Mouse (Mus musculus): ENCODE data around the gene Ppcs. TPM values are rescaled to one million over a fixed set of nuclear protein-coding genes. Genes with fewer than 3 reads are reported as not detected.

Gene Ppcs
- polyA plus RNA-seq (2017; shearing (Covaris generic)) = 10 to 100 TPM; 61.9 to 64.7 TPM

GRCm38 (mm10) chr4:119422294-119422964, at the start of gene Ppcs, which contains the start of gene Zmynd12:
TSS of gene Ppcs (minus strand) at chr4:119422420.
TSS of gene Zmynd12 (plus strand) at chr4:119422814.

DNA sequence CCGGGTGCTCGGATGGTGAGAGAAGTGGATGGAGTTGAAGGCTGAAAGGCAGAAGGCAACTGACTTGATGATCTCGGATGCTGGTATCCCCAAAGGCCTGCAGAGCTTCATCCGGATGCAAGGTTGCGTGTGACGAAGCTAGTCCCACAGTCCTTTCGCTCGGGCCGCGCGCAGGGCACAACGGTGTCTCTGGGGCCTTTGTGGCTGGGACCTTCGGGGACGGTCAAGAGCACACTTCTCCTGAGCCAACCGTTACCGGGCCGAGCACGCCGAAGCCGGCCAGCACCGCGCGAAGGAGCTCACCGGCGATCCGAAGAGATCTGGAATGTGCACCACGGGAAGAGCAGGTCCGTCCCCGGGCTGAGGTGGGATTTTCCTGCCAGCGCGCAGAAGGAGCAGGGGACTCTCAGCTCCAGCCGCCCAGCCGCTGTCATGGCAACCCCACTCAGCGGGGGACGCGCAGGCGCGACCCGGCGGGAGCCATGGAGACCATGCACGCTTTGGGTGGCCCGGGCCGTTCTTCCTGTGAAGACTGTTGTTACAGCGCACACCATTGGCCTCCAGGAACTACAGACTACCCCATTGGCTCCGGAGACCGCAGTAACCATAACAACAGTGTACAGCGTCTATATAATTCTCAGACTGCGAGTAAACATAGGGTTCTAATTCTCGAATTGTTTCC, 7.0 kb downstream of the Ppcs start, which contains the start of gene Ccdc30:
TSS of gene Ccdc30 (minus strand) at position 450 of the 682 bp plus-strand sequence.

Other genes starting within 250 kb of the Ppcs start
- 1 to 10 TPM; 1.4 to 2.5 TPM for gene Zfp691, start 248.2 kb downstream of the Ppcs start, polyA plus RNA-seq (2017; shearing (Covaris generic))
- gene Ermap, start 232.4 kb downstream of the Ppcs start, polyA plus RNA-seq (2017; shearing (Covaris generic)) = 1 to 10 TPM; 1.2 to 2.0 TPM
- 10 to 100 TPM; 79.0 to 93.5 TPM for gene Svbp, start 227.1 kb downstream of the Ppcs start, polyA plus RNA-seq (2017; shearing (Covaris generic))
- under 1 TPM in 1 of 2 experiments, not detected in 1; 0.32 TPM for gene Tmem269, start 204.2 kb downstream of the Ppcs start, polyA plus RNA-seq (2017; shearing (Covaris generic))
- gene AU022252, start 189.7 kb downstream of the Ppcs start, polyA plus RNA-seq (2017; shearing (Covaris generic)) = 10 to 100 TPM; 14.7 to 16.6 TPM
- 1 to 10 TPM; 1.2 to 3.0 TPM for gene P3h1, start 189.5 kb downstream of the Ppcs start, polyA plus RNA-seq (2017; shearing (Covaris generic))
- not detected for gene Cldn19, start 167.0 kb downstream of the Ppcs start, polyA plus RNA-seq (2017; shearing (Covaris generic))
- 100 to 1,000 TPM; 448 to 464 TPM for gene Ybx1, start 127.8 kb downstream of the Ppcs start, polyA plus RNA-seq (2017; shearing (Covaris generic))
- 10 to 100 TPM; 40.2 to 56.6 TPM for gene Ppih, start 101.9 kb downstream of the Ppcs start, polyA plus RNA-seq (2017; shearing (Covaris generic))
- 10 to 100 TPM in 1 of 2 experiments, 1 to 10 TPM in 1; 4.9 to 10.8 TPM for gene Ccdc30, start 6.9 kb downstream of the Ppcs start, polyA plus RNA-seq (2017; shearing (Covaris generic))
- gene Zmynd12, start 394 bp upstream of the Ppcs start, polyA plus RNA-seq (2017; shearing (Covaris generic)) = under 1 TPM in 1 of 2 experiments, not detected in 1; 0.47 TPM
- gene Rimkla, start 70.2 kb upstream of the Ppcs start, polyA plus RNA-seq (2017; shearing (Covaris generic)) = 1 to 10 TPM in 1 of 2 experiments, not detected in 1; 1.6 TPM
- gene Foxj3, start 114.6 kb upstream of the Ppcs start, polyA plus RNA-seq (2017; shearing (Covaris generic)) = 10 to 100 TPM; 34.8 to 39.7 TPM
- gene Frg2f1, start 117.1 kb upstream of the Ppcs start, polyA plus RNA-seq (2017; shearing (Covaris generic)) = 1 to 10 TPM; 2.5 to 3.4 TPM
- gene Guca2a, start 215.3 kb upstream of the Ppcs start, polyA plus RNA-seq (2017; shearing (Covaris generic)) = under 1 TPM in 1 of 2 experiments, not detected in 1; 0.31 TPM
- not detected for gene Guca2b, start 236.5 kb upstream of the Ppcs start, polyA plus RNA-seq (2017; shearing (Covaris generic))